Mouse (Mus musculus) small intestine, adult 2 months (tissue): ENCODE results near the gene Mxra8.

Experiments used
- CTCF ChIP-seq: fragments of 200-500 bp; IDR thresholded peaks from 2 replicates; pipeline ENCODE4 v1.5.1; 2012; ENCODE audit warnings: low read depth, mild to moderate bottlenecking, control low read depth, inconsistent platforms, low read length, moderate library complexity, mixed read lengths; ENCODE audit not compliant: insufficient replicate concordance, insufficient read length; ENCODE audit errors: extremely low read depth
- POLR2A ChIP-seq: fragments of 200-500 bp; IDR thresholded peaks from 2 replicates; pipeline ENCODE4 v1.6.1; 2012; ENCODE audit warnings: low read depth, mild to moderate bottlenecking, control low read depth, inconsistent platforms, low read length, moderate library complexity

DNA sequence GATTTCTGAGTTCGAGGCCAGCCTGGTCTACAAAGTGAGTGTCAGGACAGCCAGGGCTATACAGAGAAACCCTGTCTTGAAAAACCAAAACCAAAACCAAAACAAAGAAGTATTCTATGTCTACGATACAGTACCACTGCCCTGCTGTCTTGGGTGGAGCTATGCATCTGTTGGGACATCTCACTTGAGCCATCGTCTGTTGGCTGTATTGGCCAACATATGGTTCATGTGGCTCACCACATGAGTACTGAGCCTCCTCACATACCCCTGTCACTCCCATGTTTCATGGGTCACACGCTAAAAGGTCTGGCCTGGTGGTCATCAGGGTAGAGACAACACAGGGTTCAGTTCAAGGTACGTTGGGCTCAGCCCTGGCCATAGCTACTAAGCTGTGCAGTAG is 46.9 kb downstream of the Mxra8 start:
- TF ChIP-seq CTCF (no peak), POLR2A (no peak)
